ENCODE assay signal across 8 mouse cellular contexts in genomic region chr4:41677006-41677629, GRCm38 (mm10). TPM values are rescaled to one million over a fixed set of nuclear protein-coding genes. Genes with fewer than 3 reads are reported as not detected.
A peak's percentile ranks its signal among the peaks of the same experiment; 100 is the strongest.
DNase-seq lines count a peak whose midpoint lies in the region; ATAC-seq and TF ChIP-seq lines count a peak whose summit lies in the region.

No protein-coding gene starts in this region.

- no peaks in the 10 kb centered on the region for H3K9me3 ChIP-seq in lung, postnatal 0 days (ENCODE audit: low read length)
- H3K9me3 ChIP-seq in hindbrain, embryonic 10.5 days = no peaks in the 10 kb centered on the region
- H3K9me3 ChIP-seq in midbrain, embryonic 14.5 days (ENCODE audit: control insufficient read depth, low read length) = no peaks in the 10 kb centered on the region

- peak; percentile 51 for DNase-seq in lung, postnatal 0 days (ENCODE audit: low spot score)
- no peak for DNase-seq in lung, adult 2 months
- DNase-seq in cerebellum, adult 9-10 months = peak; percentile 88
- peak; percentile 7 for DNase-seq in hindbrain, embryonic 10.5 days (ENCODE audit: low spot score)
- DNase-seq in midbrain, embryonic 14.5 days = peak; percentile 77
- DNase-seq in urinary bladder, postnatal 36 days (ENCODE audit: low spot score in 2 of 2) = no peak
- DNase-seq in thymus, postnatal 36 days = no peak

- H3K9ac ChIP-seq in lung, postnatal 0 days (replicated peaks; ENCODE audit: low read depth) = no peak overlapping the region
- no peak overlapping the region for H3K9ac ChIP-seq in midbrain, embryonic 14.5 days (replicated peaks; ENCODE audit: low read length)

- no peak overlapping the region for H3K4me3 ChIP-seq in lung, postnatal 0 days (ENCODE audit: low read depth, low read length)
- H3K4me3 ChIP-seq in lung, adult 2 months (replicated peaks; ENCODE audit: extremely low read depth, low read depth, low read length) = no peak overlapping the region
- H3K4me3 ChIP-seq in hindbrain, embryonic 10.5 days = no peak overlapping the region
- H3K4me3 ChIP-seq in midbrain, embryonic 14.5 days (replicated peaks; ENCODE audit: low read depth, low read length) = no peak overlapping the region

- H3K27me3 ChIP-seq in lung, postnatal 0 days (replicated peaks; ENCODE audit: insufficient read depth, low read length) = 0 out of 2 replicates have a peak, but pooled peaks cover under 1% of the 10 kb centered on the region
- 0 out of 2 replicates have a peak, but pooled peaks cover 10% of the 10 kb centered on the region for H3K27me3 ChIP-seq in hindbrain, embryonic 10.5 days (ENCODE audit: insufficient read depth, poor library complexity, severe bottlenecking)
- no peaks in the 10 kb centered on the region for H3K27me3 ChIP-seq in midbrain, embryonic 14.5 days (ENCODE audit: control insufficient read depth, insufficient read depth, low read length)

- 35% methylated on average over 13 of the region's 13 CpGs for WGBS in lung, postnatal 0 days
- WGBS in lung, adult 2 months = 54% methylated on average over 13 of the region's 13 CpGs
- WGBS in hindbrain, embryonic 10.5 days = 55% methylated on average over 13 of the region's 13 CpGs
- WGBS in midbrain, embryonic 14.5 days = 45% methylated on average over 13 of the region's 13 CpGs

- no peak for TF ChIP-seq CTCF in lung, postnatal 0 days (IDR thresholded peaks at IDR 0.05)
- no peak for TF ChIP-seq CTCF in lung, adult 2 months (IDR thresholded peaks at IDR 0.05; ENCODE audit: insufficient read depth, low read length)

- no peak for TF ChIP-seq EP300 in lung, postnatal 0 days (IDR thresholded peaks at IDR 0.05)

- H3K4me1 ChIP-seq in lung, postnatal 0 days (ENCODE audit: insufficient read depth, low read depth, low read length) = no peaks in the 10 kb centered on the region
- no peaks in the 10 kb centered on the region for H3K4me1 ChIP-seq in lung, adult 2 months (ENCODE audit: control insufficient read depth, insufficient read depth, low read length)
- H3K4me1 ChIP-seq in hindbrain, embryonic 10.5 days (replicated peaks) = peaks cover 92% of the 10 kb centered on the region
- H3K4me1 ChIP-seq in midbrain, embryonic 14.5 days (ENCODE audit: control insufficient read depth, insufficient read depth, low read length) = peaks cover 60% of the 10 kb centered on the region

- H3K4me2 ChIP-seq in lung, postnatal 0 days (replicated peaks; ENCODE audit: low read depth, low read length) = no peak overlapping the region
- H3K4me2 ChIP-seq in midbrain, embryonic 14.5 days (ENCODE audit: low read length) = no peak overlapping the region

- TF ChIP-seq POLR2A in lung, adult 2 months (IDR thresholded peaks at IDR 0.05; ENCODE audit: borderline replicate concordance, extremely low read depth, low read depth, low read length) = no peak

- no peaks in the 10 kb centered on the region for H3K36me3 ChIP-seq in lung, postnatal 0 days (ENCODE audit: insufficient read depth, low read length)
- peaks cover 92% of the 10 kb centered on the region for H3K36me3 ChIP-seq in hindbrain, embryonic 10.5 days
- no peaks in the 10 kb centered on the region for H3K36me3 ChIP-seq in midbrain, embryonic 14.5 days (ENCODE audit: control insufficient read depth, insufficient read depth, low read length)

- H3K27ac ChIP-seq in lung, postnatal 0 days (ENCODE audit: low read length) = no peak overlapping the region
- peak overlapping the region; percentile 70 for H3K27ac ChIP-seq in hindbrain, embryonic 10.5 days
- H3K27ac ChIP-seq in midbrain, embryonic 14.5 days (replicated peaks; ENCODE audit: low read depth, low read length) = peak overlapping the region; percentile 55

- ATAC-seq in lung, postnatal 0 days = peak; percentile 50
- ATAC-seq in midbrain, embryonic 14.5 days (ENCODE audit: low FRiP score, low TSS enrichment) = peak; percentile 51; the same call in 1 of the 2 replicates
- ATAC-seq in megakaryocyte progenitor cell, adult 5-6 weeks (replicated peaks; ENCODE audit: poor library complexity) = no peak

RNA-seq across cellular contexts. Expression of gene Cntfr, which starts 19.8 kb away (rescaled TPM):
- polyA plus RNA-seq in lung, postnatal 0 days (2015; fragmentation: Nextera tagmentation; extraction: Ambion mirVana) = 0.77 and 1.1 TPM in 2 replicates
- 10.5 and 14.0 TPM in 2 replicates for polyA plus RNA-seq in lung, adult 2 months (2012; rRNA removed)
- 29.7 and 51.6 TPM in 2 replicates for polyA plus RNA-seq in hindbrain, embryonic 10.5 days (2016; fragmentation: Nextera tagmentation; extraction: Ambion mirVana)
- polyA plus RNA-seq in midbrain, embryonic 14.5 days (2014; fragmentation: Nextera tagmentation; extraction: Ambion mirVana) = 23.9 and 46.8 TPM in 2 replicates
- total RNA-seq in megakaryocyte progenitor cell, adult 5-6 weeks (2015) = not detected in 2 replicates
- not detected in 2 replicates for total RNA-seq in megakaryocyte progenitor cell, adult 5-6 weeks (2017)

RNA-seq across cellular contexts. Expression of gene Il11ra1, which starts 22.7 kb away (rescaled TPM):
- polyA plus RNA-seq in lung, postnatal 0 days (2015; fragmentation: Nextera tagmentation; extraction: Ambion mirVana) = 62.1 and 72.6 TPM in 2 replicates
- polyA plus RNA-seq in lung, adult 2 months (2012; rRNA removed) = 107 and 109 TPM in 2 replicates
- polyA plus RNA-seq in hindbrain, embryonic 10.5 days (2016; fragmentation: Nextera tagmentation; extraction: Ambion mirVana) = 84.3 and 91.4 TPM in 2 replicates
- 28.1 and 32.1 TPM in 2 replicates for polyA plus RNA-seq in midbrain, embryonic 14.5 days (2014; fragmentation: Nextera tagmentation; extraction: Ambion mirVana)
- total RNA-seq in megakaryocyte progenitor cell, adult 5-6 weeks (2015) = 28.2 and 46.9 TPM in 2 replicates
- total RNA-seq in megakaryocyte progenitor cell, adult 5-6 weeks (2017) = 132 and 149 TPM in 2 replicates

RNA-seq across cellular contexts. Expression of gene Rpp25l, which starts 36.2 kb away (rescaled TPM):
- polyA plus RNA-seq in lung, postnatal 0 days (2015; fragmentation: Nextera tagmentation; extraction: Ambion mirVana) = 45.6 and 51.8 TPM in 2 replicates
- polyA plus RNA-seq in lung, adult 2 months (2012; rRNA removed) = 42.8 and 44.3 TPM in 2 replicates
- 89.7 and 96.6 TPM in 2 replicates for polyA plus RNA-seq in hindbrain, embryonic 10.5 days (2016; fragmentation: Nextera tagmentation; extraction: Ambion mirVana)
- 62.2 and 64.1 TPM in 2 replicates for polyA plus RNA-seq in midbrain, embryonic 14.5 days (2014; fragmentation: Nextera tagmentation; extraction: Ambion mirVana)
- total RNA-seq in megakaryocyte progenitor cell, adult 5-6 weeks (2015) = 17.5 and 24.4 TPM in 2 replicates
- total RNA-seq in megakaryocyte progenitor cell, adult 5-6 weeks (2017) = 22.5 and 23.0 TPM in 2 replicates

RNA-seq across cellular contexts. Expression of gene Enho, which starts 37.0 kb away (rescaled TPM):
- 18.9 and 25.0 TPM in 2 replicates for polyA plus RNA-seq in lung, postnatal 0 days (2015; fragmentation: Nextera tagmentation; extraction: Ambion mirVana)
- 36.4 and 48.9 TPM in 2 replicates for polyA plus RNA-seq in lung, adult 2 months (2012; rRNA removed)
- 27.3 and 50.9 TPM in 2 replicates for polyA plus RNA-seq in hindbrain, embryonic 10.5 days (2016; fragmentation: Nextera tagmentation; extraction: Ambion mirVana)
- 121 and 154 TPM in 2 replicates for polyA plus RNA-seq in midbrain, embryonic 14.5 days (2014; fragmentation: Nextera tagmentation; extraction: Ambion mirVana)
- total RNA-seq in megakaryocyte progenitor cell, adult 5-6 weeks (2015) = not detected in 2 replicates
- not detected in 2 replicates for total RNA-seq in megakaryocyte progenitor cell, adult 5-6 weeks (2017)

RNA-seq across cellular contexts. Expression of gene Dctn3, which starts 45.9 kb away (rescaled TPM):
- 143 and 151 TPM in 2 replicates for polyA plus RNA-seq in lung, postnatal 0 days (2015; fragmentation: Nextera tagmentation; extraction: Ambion mirVana)
- 44.3 and 45.0 TPM in 2 replicates for polyA plus RNA-seq in lung, adult 2 months (2012; rRNA removed)
- 171 and 232 TPM in 2 replicates for polyA plus RNA-seq in hindbrain, embryonic 10.5 days (2016; fragmentation: Nextera tagmentation; extraction: Ambion mirVana)
- 249 and 299 TPM in 2 replicates for polyA plus RNA-seq in midbrain, embryonic 14.5 days (2014; fragmentation: Nextera tagmentation; extraction: Ambion mirVana)
- 57.9 and 75.6 TPM in 2 replicates for total RNA-seq in megakaryocyte progenitor cell, adult 5-6 weeks (2015)
- 73.4 and 94.6 TPM in 2 replicates for total RNA-seq in megakaryocyte progenitor cell, adult 5-6 weeks (2017)

Comparison
In these comparisons a context has a peak if more than half of its experiments do, and no peak if none do; other contexts are left out.
1. DNase-seq: peak in lung, postnatal 0 days (single experiment), cerebellum, adult 9-10 months (single experiment), hindbrain, embryonic 10.5 days (single experiment) and midbrain, embryonic 14.5 days (single experiment); none in lung, adult 2 months (single experiment), urinary bladder, postnatal 36 days (0 of 2) and thymus, postnatal 36 days (0 of 2).